Mouse (Mus musculus) midbrain, embryonic 13.5 days (tissue): ENCODE results near the gene Khdc1c. TPM values are rescaled to one million over a fixed set of nuclear protein-coding genes. Genes with fewer than 3 reads are reported as not detected.
"Not testable (repeated sequence)": the region's sequence is repeated elsewhere in the genome, so short reads cannot be mapped to it uniquely, and the experiment has no call there.

Experiments
- ATAC-seq: fragments of 200-750 bp; cut with Nextera tagmentation; 2 replicates; pipeline ENCODE4 v1.8.0; 2017; ENCODE audit warnings: mild to moderate bottlenecking, moderate TSS enrichment, moderate library complexity
- H3K27ac ChIP-seq: fragments of 300-500 bp; sonication (generic); 2 replicates; pipeline ENCODE4 v1.5.1; 2015; ENCODE audit warnings: inconsistent platforms, mild to moderate bottlenecking, moderate library complexity
- H3K27me3 ChIP-seq: fragments of 300-500 bp; sonication (generic); 2 replicates; pipeline ENCODE4 v1.6.1; 2015; ENCODE audit warnings: mild to moderate bottlenecking, inconsistent platforms
- H3K36me3 ChIP-seq: fragments of 300-500 bp; sonication (generic); 2 replicates; pipeline ENCODE4 v1.6.1; 2015; ENCODE audit warnings: mild to moderate bottlenecking, inconsistent platforms
- H3K4me1 ChIP-seq: fragments of 300-500 bp; sonication (generic); replicated peaks from 2 replicates; pipeline ENCODE4 v1.6.1; 2015; ENCODE audit warnings: inconsistent platforms
- H3K4me2 ChIP-seq: fragments of 300-500 bp; sonication (generic); replicated peaks from 2 replicates; pipeline ENCODE4 v1.6.1; 2015; ENCODE audit warnings: moderate library complexity, mild to moderate bottlenecking, inconsistent platforms
- H3K4me3 ChIP-seq: fragments of 300-500 bp; sonication (generic); replicated peaks from 2 replicates; pipeline ENCODE4 v1.5.1; 2015; ENCODE audit warnings: mild to moderate bottlenecking, inconsistent platforms
- H3K9ac ChIP-seq: fragments of 300-500 bp; sonication (generic); replicated peaks from 2 replicates; pipeline ENCODE4 v1.6.1; 2015; ENCODE audit warnings: mild to moderate bottlenecking, inconsistent platforms
- H3K9me3 ChIP-seq: fragments of 300-500 bp; sonication (generic); 2 replicates; pipeline ENCODE4 v1.6.1; 2016; ENCODE audit warnings: mild to moderate bottlenecking, inconsistent platforms
- WGBS: fragments of 180-500 bp; shearing (Covaris S2); methylation state at CpG from one replicate; pipeline ENCODE4 v1.1.7; 2015; 5-methylcytosine and 5-hydroxymethylcytosine counted together
- polyA plus RNA-seq: library from polyadenylated mRNA; unstranded; fragments of >200 nt; fragmentation: Nextera tagmentation; extraction: Ambion mirVana; gene quantifications from 2 replicates; pipeline ENCODE4 v1.2.1, GENCODE M21; 2015

Gene Khdc1c
- polyA plus RNA-seq: not detected in 2 replicates

DNA sequence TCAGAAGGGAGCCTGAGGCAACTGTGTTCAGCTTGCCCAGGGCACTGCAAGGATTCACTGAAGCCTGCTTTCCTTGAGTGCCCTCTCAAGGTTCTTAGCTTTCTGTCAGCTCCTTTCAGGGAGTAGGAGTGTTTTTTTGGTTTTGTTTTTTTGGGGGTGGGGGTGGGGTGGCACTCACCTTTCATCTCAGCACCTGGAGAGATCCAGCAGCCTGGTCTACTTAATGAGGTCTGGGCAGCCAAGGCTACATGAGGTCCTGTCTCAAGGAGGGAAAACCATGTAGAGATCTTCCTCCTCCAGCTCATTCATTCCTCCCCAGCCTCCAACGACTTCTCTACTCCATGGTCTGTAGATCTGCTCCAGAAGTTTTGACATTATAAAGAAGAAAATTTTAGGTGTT is at the start of gene Khdc1c:
TSS of gene Khdc1c (plus strand) at position 301 of the 400 bp plus-strand sequence.
- not testable (repeated sequence) for ATAC-seq, H3K9ac ChIP-seq, H3K4me1 ChIP-seq, H3K27ac ChIP-seq, H3K36me3 ChIP-seq, H3K4me3 ChIP-seq, H3K27me3 ChIP-seq, H3K9me3 ChIP-seq, H3K4me2 ChIP-seq
- 61% methylated on average over 1 of the region's 1 CpGs for WGBS

DNA sequence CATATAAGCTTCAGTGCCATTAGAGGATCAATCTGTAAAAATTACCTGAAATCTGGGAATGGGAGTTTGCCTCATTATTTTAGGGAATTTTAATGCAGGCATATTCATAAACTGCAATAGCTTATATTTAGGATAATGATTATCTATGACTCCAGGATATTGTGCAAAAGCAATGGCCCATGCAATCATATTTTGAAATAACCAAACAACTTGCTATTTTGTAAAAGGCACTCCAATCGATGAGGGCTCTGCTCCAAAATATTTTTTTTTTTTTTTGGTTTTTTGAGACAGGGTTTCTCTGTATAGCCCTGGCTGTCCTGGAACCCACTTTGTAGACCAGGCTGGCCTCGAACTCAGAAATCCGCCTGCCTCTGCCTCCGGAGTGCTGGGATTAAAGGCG is 47.9 kb upstream of the Khdc1c start:
- H3K9ac ChIP-seq, H3K36me3 ChIP-seq, H3K27ac ChIP-seq, H3K27me3 ChIP-seq, ATAC-seq, H3K4me2 ChIP-seq, H3K9me3 ChIP-seq, H3K4me3 ChIP-seq: not testable (repeated sequence)
- peaks cover 10% of the 10 kb centered on the region for H3K4me1 ChIP-seq
- WGBS: 96% methylated on average over 5 of the region's 5 CpGs

- Histone ChIP-seq H3K9ac (no peak overlapping the region), H3K36me3 (no peaks in the 10 kb centered on the region), H3K4me1 (peaks cover 10% of the 10 kb centered on the region), H3K27ac (no peak overlapping the region), H3K4me3 (no peak overlapping the region), H3K9me3 (no peaks in the 10 kb centered on the region), H3K4me2 (no peak overlapping the region), H3K27me3 (no peaks in the 10 kb centered on the region)
- no peak for ATAC-seq
- WGBS: 94% methylated on average over 1 of the region's 1 CpGs
Measured at GRCm38 (mm10) chr1:21321656-21322055, 46.5 kb upstream of the Khdc1c start.

DNA sequence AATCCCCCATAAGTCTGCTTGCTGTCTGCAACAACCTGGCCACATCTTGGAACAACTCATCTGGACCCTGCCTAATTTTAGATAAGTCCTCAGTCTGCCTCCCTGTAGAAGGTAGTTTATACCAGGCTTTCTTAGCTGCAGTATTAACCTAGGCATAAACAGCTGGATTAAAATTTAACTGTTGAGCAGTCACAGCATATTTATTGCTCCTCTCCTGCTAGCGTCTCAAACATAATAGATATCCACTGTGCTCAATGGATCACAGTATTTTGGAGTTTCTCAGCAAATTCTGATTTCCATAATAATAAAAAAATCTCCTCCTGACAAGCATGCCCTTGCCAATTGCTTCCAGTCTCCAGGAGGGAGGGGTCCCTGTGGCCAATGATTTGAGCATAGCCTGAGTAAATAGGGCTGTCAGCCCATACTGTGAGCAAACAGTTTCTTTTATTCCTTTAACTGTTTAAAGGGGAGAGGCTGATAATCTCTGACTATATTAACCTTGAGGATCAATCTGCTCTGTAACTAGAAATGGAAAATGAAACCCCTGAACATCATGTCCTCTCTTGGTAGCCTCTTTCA is 44.0 kb upstream of the Khdc1c start:
- no peak overlapping the region for H3K9ac ChIP-seq
- WGBS: 23% methylated on average over 1 of the region's 1 CpGs
- no peaks in the 10 kb centered on the region for H3K36me3 ChIP-seq
- no peaks in the 10 kb centered on the region for H3K9me3 ChIP-seq
- no peak overlapping the region for H3K4me3 ChIP-seq
- H3K4me2 ChIP-seq: no peak overlapping the region
- H3K27me3 ChIP-seq: no peaks in the 10 kb centered on the region
- peak; percentile 53; the same call in 1 of the 2 replicates for ATAC-seq
- no peak overlapping the region for H3K27ac ChIP-seq
- H3K4me1 ChIP-seq: peaks cover 10% of the 10 kb centered on the region

DNA sequence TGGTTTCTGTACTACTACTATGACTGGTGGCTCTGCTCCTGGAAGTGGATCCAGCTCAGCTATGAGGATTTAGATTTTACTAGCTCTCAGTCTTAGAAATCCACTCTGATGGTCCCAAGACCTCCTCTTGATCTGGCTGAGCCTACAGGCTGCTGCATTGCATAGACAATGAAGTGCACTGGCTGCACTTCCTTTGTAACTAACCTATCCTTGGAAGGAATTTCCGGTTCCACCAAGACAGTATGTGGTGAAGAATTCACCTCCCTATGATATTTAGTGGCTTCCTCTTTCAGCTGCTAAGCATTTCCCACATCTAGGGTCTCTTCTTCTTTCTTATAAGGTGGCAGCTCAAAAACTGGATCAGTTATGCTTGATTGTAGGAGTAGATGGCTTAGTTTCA is 43.5 kb upstream of the Khdc1c start:
- Histone ChIP-seq H3K27me3 (no peaks in the 10 kb centered on the region), H3K4me2 (no peak overlapping the region), H3K9ac (no peak overlapping the region), H3K4me1 (peaks cover 10% of the 10 kb centered on the region), H3K9me3 (no peaks in the 10 kb centered on the region), H3K36me3 (no peaks in the 10 kb centered on the region), H3K27ac (no peak overlapping the region), H3K4me3 (no peak overlapping the region)
- ATAC-seq: no peak
- 88% methylated on average over 1 of the region's 1 CpGs for WGBS

GRCm38 (mm10) chr1:21326733-21327132 is 41.4 kb upstream of the Khdc1c start:
- Histone ChIP-seq H3K27me3 (no peaks in the 10 kb centered on the region), H3K9me3 (no peaks in the 10 kb centered on the region), H3K4me2 (no peak overlapping the region), H3K4me1 (peaks cover 10% of the 10 kb centered on the region), H3K36me3 (no peaks in the 10 kb centered on the region), H3K4me3 (no peak overlapping the region), H3K9ac (no peak overlapping the region), H3K27ac (no peak overlapping the region)
- no peak for ATAC-seq
- 91% methylated on average over 7 of the region's 7 CpGs for WGBS

- H3K4me2 ChIP-seq, ATAC-seq, H3K36me3 ChIP-seq, H3K27me3 ChIP-seq, H3K9ac ChIP-seq, H3K4me3 ChIP-seq, H3K27ac ChIP-seq, H3K4me1 ChIP-seq, H3K9me3 ChIP-seq: not testable (repeated sequence)
Measured at GRCm38 (mm10) chr1:21331161-21331560, 37.0 kb upstream of the Khdc1c start.

DNA sequence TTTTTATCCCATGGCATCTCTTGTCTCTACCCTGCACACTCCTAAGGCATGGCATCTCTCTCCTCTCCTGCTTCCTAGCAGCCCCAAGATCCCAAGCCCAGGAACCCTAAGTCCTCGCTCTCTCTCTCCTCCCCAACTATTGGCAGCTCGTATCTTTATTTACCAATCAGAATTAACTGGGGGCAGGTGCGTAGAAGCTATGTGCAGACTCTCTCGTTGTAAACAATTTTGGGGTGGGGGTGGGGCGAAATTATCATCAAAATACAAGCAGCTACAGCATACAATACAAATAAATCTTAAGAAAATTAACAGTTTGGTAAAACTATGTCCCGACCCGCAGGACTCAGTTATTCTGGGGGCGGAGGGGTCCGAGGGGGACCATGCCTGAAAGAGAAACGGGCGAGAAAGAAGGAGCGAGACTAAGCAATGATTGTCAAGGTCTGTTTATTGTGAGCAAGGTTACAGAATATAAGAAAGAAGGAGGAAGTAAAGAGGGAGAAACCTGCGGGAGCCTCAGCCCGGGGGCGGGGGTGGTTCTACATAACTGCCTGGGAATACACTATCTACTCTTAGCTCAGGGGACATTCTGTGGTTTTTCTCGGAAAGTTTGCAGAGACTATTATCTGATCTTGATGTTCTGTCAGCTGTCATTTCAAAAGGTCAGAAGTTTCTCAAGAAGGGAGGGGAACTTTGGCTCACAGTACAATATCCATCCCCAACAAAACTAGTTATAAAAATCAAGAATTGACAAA is 34.7 kb upstream of the Khdc1c start:
- 87% methylated on average over 16 of the region's 16 CpGs for whole genome bisulfite sequencing
- no peaks in the 10 kb centered on the region for H3K27me3 ChIP-seq
- H3K9ac ChIP-seq: no peak overlapping the region
- no peak for ATAC-seq
- no peak overlapping the region for H3K27ac ChIP-seq
- no peaks in the 10 kb centered on the region for H3K36me3 ChIP-seq
- H3K4me2 ChIP-seq: no peak overlapping the region
- no peak overlapping the region for H3K4me3 ChIP-seq
- no peaks in the 10 kb centered on the region for H3K9me3 ChIP-seq
- H3K4me1 ChIP-seq: no peaks in the 10 kb centered on the region

- Histone ChIP-seq H3K9me3 (no peaks in the 10 kb centered on the region), H3K4me2 (no peak overlapping the region), H3K27me3 (no peaks in the 10 kb centered on the region), H3K4me3 (no peak overlapping the region), H3K27ac (no peak overlapping the region), H3K36me3 (no peaks in the 10 kb centered on the region), H3K4me1 (no peaks in the 10 kb centered on the region), H3K9ac (no peak overlapping the region)
- no peak for ATAC-seq
Measured at GRCm38 (mm10) chr1:21335836-21336235, 32.3 kb upstream of the Khdc1c start.

DNA sequence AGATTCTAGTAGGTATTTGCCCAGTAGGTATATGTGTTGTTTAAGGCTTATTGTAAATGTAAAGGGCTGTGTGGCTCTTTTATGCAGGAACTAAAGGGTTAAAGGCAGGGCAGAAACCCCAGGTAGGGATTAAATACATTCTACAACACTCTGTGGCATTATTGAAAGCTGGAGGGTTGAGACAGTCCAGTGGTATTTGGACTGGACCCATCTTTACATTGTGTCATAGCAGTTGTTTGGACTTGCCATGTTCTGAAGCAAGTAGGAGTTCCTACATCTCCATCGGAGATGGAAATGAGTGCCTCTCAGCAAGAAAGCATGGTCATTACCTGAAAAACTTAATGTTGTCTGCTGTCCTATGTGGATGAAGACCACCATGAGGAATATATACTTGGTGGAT is 27.4 kb upstream of the Khdc1c start:
- ATAC-seq: no peak
- Histone ChIP-seq H3K4me3 (no peak overlapping the region), H3K4me2 (no peak overlapping the region), H3K27me3 (no peaks in the 10 kb centered on the region), H3K9ac (no peak overlapping the region), H3K9me3 (no peaks in the 10 kb centered on the region), H3K36me3 (no peaks in the 10 kb centered on the region), H3K27ac (no peak overlapping the region), H3K4me1 (no peaks in the 10 kb centered on the region)
- 93% methylated on average over 1 of the region's 1 CpGs for WGBS

- no peaks in the 10 kb centered on the region for H3K36me3 ChIP-seq
- H3K4me3 ChIP-seq: no peak overlapping the region
- WGBS: 54% methylated on average over 4 of the region's 4 CpGs
- H3K9me3 ChIP-seq: no peaks in the 10 kb centered on the region
- no peak overlapping the region for H3K27ac ChIP-seq
- H3K27me3 ChIP-seq: no peaks in the 10 kb centered on the region
- H3K4me2 ChIP-seq: no peak overlapping the region
- no peaks in the 10 kb centered on the region for H3K4me1 ChIP-seq
- no peak for ATAC-seq
- no peak overlapping the region for H3K9ac ChIP-seq
Measured at GRCm38 (mm10) chr1:21344253-21344652, 23.9 kb upstream of the Khdc1c start.

- not testable (repeated sequence) for H3K9me3 ChIP-seq, H3K4me3 ChIP-seq, H3K36me3 ChIP-seq, H3K27ac ChIP-seq, ATAC-seq, H3K4me1 ChIP-seq, H3K27me3 ChIP-seq, H3K4me2 ChIP-seq, H3K9ac ChIP-seq
- WGBS: 92% methylated on average over 7 of the region's 7 CpGs
Measured at GRCm38 (mm10) chr1:21344752-21345151, 23.4 kb upstream of the Khdc1c start.

DNA sequence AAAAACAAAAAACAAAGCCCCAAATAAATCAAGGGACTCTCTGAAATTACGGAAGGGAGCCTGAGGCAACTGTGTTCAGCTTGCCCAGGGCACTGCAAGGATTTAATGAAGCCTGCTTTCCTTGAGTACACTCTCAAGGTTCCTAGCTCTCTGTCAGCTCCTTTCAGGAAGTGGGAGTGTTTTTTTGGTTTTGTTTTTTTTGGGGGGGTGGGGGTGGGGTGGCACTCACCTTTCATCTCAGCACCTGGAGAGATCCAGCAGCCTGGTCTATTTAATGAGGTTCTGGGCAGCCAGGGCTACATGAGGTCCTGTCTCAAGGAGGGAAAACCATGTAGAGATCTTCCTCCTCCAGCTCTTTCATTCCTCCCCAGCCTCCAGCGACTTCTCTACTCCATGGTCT is 18.8 kb upstream of the Khdc1c start, which contains the start of gene Khdc1a:
TSS of gene Khdc1a (plus strand) at position 301 of the 400 bp plus-strand sequence.
- Histone ChIP-seq H3K4me3 (no peak within 1 kb of the TSS), H3K9ac (no peak within 1 kb of the TSS), H3K27me3 (no peaks in the 10 kb centered on the region), H3K4me1 (no peaks in the 10 kb centered on the region), H3K27ac (no peak within 1 kb of the TSS), H3K4me2 (no peak within 1 kb of the TSS), H3K9me3 (no peaks in the 10 kb centered on the region), H3K36me3 (no peaks in the 10 kb centered on the region)
- no peak for ATAC-seq
- WGBS: 76% methylated on average over 2 of the region's 2 CpGs
